Mouse (Mus musculus) forebrain, embryonic 16.5 days (tissue): ENCODE measurements around the gene Cd6. TPM values are rescaled to one million over a fixed set of nuclear protein-coding genes. Genes with fewer than 3 reads are reported as not detected.

Experiments used
- ATAC-seq: fragments of 200-750 bp; cut with Nextera tagmentation; 2 replicates; pipeline ENCODE4 v1.8.0; 2017; ENCODE audit warnings: mild to moderate bottlenecking, moderate library complexity
- H3K27ac ChIP-seq: fragments of 300-500 bp; sonication (generic); 2 replicates; pipeline ENCODE4 v1.5.1; 2014; ENCODE audit warnings: low read length, control low read depth
- H3K27me3 ChIP-seq: fragments of 300-500 bp; sonication (generic); replicated peaks from 2 replicates; pipeline ENCODE4 v1.6.1; 2014; ENCODE audit warnings: low read length; ENCODE audit not compliant: control insufficient read depth, insufficient read depth
- H3K36me3 ChIP-seq: fragments of 300-500 bp; sonication (generic); 2 replicates; pipeline ENCODE4 v1.6.1; 2014; ENCODE audit not compliant: control insufficient read depth, insufficient read depth
- H3K4me1 ChIP-seq: fragments of 300-500 bp; sonication (generic); replicated peaks from 2 replicates; pipeline ENCODE4 v1.6.1; 2014; ENCODE audit warnings: low read length; ENCODE audit not compliant: control insufficient read depth, insufficient read depth
- H3K4me2 ChIP-seq: fragments of 300-500 bp; sonication (generic); 2 replicates; pipeline ENCODE4 v1.6.1; 2014; ENCODE audit warnings: mild to moderate bottlenecking, low read length, control low read depth
- H3K4me3 ChIP-seq: fragments of 300-500 bp; sonication (generic); replicated peaks from 2 replicates; pipeline ENCODE4 v1.5.1; 2014; ENCODE audit warnings: mild to moderate bottlenecking, low read length, control low read depth
- H3K9ac ChIP-seq: fragments of 300-500 bp; sonication (generic); replicated peaks from 2 replicates; pipeline ENCODE4 v1.6.1; 2014; ENCODE audit warnings: low read depth, low read length, control low read depth
- H3K9me3 ChIP-seq: fragments of 300-500 bp; sonication (generic); 2 replicates; pipeline ENCODE4 v1.6.1; 2016; ENCODE audit warnings: low read length; ENCODE audit not compliant: control insufficient read depth
- WGBS: fragments of 180-500 bp; shearing (Covaris S2); extraction: QIAGEN DNeasy Blood & Tissue Kit; methylation state at CpG from one replicate; pipeline ENCODE4 v1.1.7; 2014; 5-methylcytosine and 5-hydroxymethylcytosine counted together
- polyA plus RNA-seq: library from polyadenylated mRNA; unstranded; fragments of >200 nt; fragmentation: Nextera tagmentation; extraction: Ambion mirVana; gene quantifications from 2 replicates; pipeline ENCODE4 v1.2.1, GENCODE M21; 2015

Cd6 gene
- polyA plus RNA-seq, 1 experiment from 2014 or later, result not detected

DNA sequence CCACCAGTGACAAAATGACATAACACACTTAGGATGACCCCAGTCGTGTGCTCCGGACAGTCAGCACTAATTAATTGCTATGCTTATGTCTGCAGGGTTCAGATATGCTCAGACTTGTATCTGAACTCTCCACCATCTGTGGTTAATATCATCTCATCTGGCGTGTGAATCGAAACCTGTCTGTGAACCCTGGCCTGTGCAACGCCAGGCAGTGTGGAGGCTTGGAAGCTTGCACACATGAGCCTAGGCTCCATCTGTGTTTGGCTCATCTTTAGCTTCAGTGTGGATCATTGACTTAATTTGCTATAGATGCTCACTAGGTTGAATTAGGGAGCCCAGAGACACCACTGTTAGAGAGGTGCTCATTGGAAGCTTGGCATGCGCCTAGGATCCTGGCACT is 67.4 kb downstream of the Cd6 start:
- no peaks in the 10 kb centered on the region for H3K9me3 ChIP-seq
- WGBS, result 82% methylated on average over 6 of the region's 6 CpGs
- H3K9ac ChIP-seq, result no peak overlapping the region
- ATAC-seq, result no peak
- no peaks in the 10 kb centered on the region for H3K4me1 ChIP-seq
- H3K4me3 ChIP-seq, result no peak overlapping the region
- H3K27ac ChIP-seq, result no peak overlapping the region
- no peak overlapping the region for H3K4me2 ChIP-seq
- no peaks in the 10 kb centered on the region for H3K27me3 ChIP-seq
- no peaks in the 10 kb centered on the region for H3K36me3 ChIP-seq

DNA sequence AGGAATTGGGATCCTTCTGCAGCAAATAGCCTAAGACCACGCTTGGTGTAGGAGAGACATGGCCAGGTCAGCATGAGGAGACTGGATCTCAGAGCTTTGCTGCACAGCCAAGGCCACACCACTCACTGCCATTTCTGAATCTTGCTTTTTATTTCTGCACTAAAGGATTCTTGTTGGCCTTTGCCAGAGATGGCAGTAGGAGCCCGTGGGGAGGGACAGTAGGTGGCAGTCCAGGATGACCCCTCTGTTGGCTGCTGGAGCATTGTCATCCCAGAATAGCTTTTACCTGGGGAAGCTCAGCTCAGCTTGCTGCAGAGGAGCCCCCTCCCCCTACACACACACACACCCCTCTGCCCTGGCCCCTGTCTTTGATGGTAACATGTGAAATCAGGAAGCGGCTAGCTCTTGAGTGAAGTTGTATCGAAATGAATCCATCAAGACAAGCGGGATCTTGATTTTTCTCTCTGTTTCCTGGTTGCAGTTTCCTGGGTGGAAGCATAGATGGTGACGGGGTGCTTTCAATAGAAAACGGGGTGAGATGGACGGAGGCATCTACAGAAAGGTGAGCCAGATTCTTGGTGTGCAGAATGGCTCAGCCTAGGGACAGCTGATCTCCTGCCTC is 68.0 kb downstream of the Cd6 start:
- H3K27ac ChIP-seq, result no peak overlapping the region
- no peaks in the 10 kb centered on the region for H3K27me3 ChIP-seq
- H3K4me3 ChIP-seq, result no peak overlapping the region
- no peak for ATAC-seq
- no peaks in the 10 kb centered on the region for H3K4me1 ChIP-seq
- no peaks in the 10 kb centered on the region for H3K9me3 ChIP-seq
- H3K9ac ChIP-seq, result no peak overlapping the region
- no peaks in the 10 kb centered on the region for H3K36me3 ChIP-seq
- 87% methylated on average over 8 of the region's 8 CpGs for WGBS
- H3K4me2 ChIP-seq, result no peak overlapping the region

DNA sequence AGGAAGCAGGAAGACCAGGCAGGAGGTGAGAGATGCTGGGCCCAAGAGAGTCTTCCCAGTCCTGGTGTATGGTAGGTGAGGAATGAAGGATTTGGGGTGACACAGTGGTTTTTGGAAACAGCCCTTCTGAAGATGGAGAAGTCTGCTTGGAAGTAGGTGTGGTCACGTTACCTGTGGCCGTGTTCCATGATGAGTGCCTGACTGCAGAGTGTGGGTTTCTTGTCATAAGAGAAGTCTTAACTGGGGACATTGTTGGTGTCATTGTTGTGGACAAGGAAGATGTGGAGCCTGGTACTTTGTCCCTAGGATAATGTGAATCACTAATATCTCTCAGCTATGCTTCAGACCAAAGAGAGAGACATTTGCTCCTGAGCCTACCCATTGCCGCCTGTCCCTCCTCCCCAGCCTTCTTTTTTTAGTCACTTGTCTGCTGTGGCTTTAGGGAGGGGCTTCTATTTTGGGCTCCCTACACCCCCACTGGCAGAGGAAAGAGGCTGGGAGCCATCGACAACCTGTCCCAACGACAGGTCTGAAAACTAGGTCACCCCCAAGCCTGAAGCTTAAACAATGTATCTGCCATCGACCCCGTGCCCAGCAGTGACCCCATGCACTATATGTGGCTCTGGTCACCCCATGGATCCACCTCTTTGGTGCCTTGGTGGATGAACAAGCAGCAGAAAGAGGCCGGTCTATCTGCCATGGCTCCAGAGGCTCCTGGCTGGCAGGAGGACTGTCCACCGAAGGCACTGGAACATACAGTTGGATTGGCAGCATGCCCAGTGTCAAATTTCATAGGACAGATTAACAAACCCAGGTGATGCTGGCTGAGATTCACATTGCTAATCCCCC is 69.7 kb downstream of the Cd6 start:
- WGBS, result 77% methylated on average over 9 of the region's 9 CpGs
- no peak overlapping the region for H3K4me3 ChIP-seq
- no peaks in the 10 kb centered on the region for H3K9me3 ChIP-seq
- H3K4me2 ChIP-seq, result no peak overlapping the region
- H3K36me3 ChIP-seq, result no peaks in the 10 kb centered on the region
- H3K27me3 ChIP-seq, result no peaks in the 10 kb centered on the region
- no peaks in the 10 kb centered on the region for H3K4me1 ChIP-seq
- H3K27ac ChIP-seq, result no peak overlapping the region
- no peak overlapping the region for H3K9ac ChIP-seq
- ATAC-seq, result no peak

DNA sequence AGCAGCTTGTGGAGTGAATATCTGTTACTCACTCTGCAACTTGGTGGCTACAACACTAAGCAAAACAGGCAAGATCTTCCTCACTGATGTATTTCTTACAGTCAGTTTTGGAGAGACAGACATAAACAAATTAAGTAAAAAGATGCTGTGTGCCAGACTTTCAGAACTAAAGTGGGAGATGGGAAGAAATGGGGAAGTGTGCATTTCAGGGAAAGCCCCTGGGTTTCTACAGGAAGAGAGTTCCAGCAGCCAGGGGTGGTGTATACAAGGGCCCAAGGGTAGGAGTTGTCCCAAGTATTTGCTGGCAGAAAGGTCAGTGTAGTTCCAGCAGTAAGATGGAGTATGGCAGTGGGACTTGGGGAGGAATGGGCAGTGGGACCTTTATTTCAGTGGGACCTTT is 70.3 kb downstream of the Cd6 start:
- H3K4me2 ChIP-seq, result no peak overlapping the region

DNA sequence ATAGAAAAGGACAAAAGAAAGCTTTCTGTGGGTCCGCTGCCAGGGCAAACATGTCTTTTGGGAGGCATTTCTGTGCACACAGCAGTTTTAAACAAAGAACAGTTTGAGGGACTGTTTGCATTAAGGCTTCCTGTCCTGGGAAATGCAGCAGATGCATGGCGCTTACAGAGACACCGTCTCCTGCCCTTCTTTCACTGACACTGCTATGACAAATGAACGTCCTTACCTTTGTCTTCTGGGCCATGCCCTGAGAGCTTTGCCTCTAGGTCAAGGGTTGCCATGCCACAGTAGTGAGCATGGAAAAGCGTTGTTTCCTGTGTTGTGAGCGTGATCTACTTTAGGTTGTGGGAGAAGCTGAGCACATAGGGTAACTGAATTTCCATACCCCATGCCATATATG is 71.2 kb downstream of the Cd6 start:
- Histone ChIP-seq H3K36me3 (no peaks in the 10 kb centered on the region), H3K9ac (no peak overlapping the region), H3K4me3 (no peak overlapping the region), H3K27ac (no peak overlapping the region), H3K9me3 (no peaks in the 10 kb centered on the region), H3K4me1 (no peaks in the 10 kb centered on the region), H3K27me3 (no peaks in the 10 kb centered on the region), H3K4me2 (no peak overlapping the region)
- 71% methylated on average over 6 of the region's 6 CpGs for WGBS
- ATAC-seq, result no peak

More for the DNA sequence above, 70.3 kb downstream of the Cd6 start:
- H3K4me3 ChIP-seq, result no peak overlapping the region
- H3K27me3 ChIP-seq, result no peaks in the 10 kb centered on the region
- H3K27ac ChIP-seq, result no peak overlapping the region
- no peaks in the 10 kb centered on the region for H3K4me1 ChIP-seq
- H3K9me3 ChIP-seq, result no peaks in the 10 kb centered on the region
- no peak overlapping the region for H3K9ac ChIP-seq
- no peaks in the 10 kb centered on the region for H3K36me3 ChIP-seq
- ATAC-seq, result no peak

DNA sequence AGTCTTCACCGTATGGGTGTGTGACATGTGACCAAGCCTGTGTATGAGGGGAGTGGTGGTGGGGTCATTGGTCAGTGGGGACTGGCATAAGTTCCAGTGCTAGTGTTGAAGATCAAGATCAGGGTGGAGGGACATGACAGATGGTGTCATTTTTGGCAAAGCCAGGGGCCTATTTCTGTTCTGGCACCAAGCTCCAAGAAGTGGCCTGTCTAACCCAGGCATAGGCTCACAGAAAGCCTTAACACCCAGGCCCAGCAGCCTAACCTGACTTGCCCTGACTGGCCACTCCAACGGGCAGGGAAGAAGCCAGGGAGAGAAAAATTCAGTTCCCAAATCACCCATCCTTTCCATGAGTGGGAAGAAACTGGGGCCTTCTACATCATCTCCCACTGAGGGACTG is 72.3 kb downstream of the Cd6 start:
- ATAC-seq, result no peak
- H3K9ac ChIP-seq, result no peak overlapping the region
- 88% methylated on average over 2 of the region's 2 CpGs for WGBS
- H3K4me2 ChIP-seq, result no peak overlapping the region
- H3K4me3 ChIP-seq, result no peak overlapping the region
- H3K4me1 ChIP-seq, result no peaks in the 10 kb centered on the region
- H3K27me3 ChIP-seq, result no peaks in the 10 kb centered on the region
- H3K9me3 ChIP-seq, result no peaks in the 10 kb centered on the region
- H3K36me3 ChIP-seq, result no peaks in the 10 kb centered on the region
- no peak overlapping the region for H3K27ac ChIP-seq

DNA sequence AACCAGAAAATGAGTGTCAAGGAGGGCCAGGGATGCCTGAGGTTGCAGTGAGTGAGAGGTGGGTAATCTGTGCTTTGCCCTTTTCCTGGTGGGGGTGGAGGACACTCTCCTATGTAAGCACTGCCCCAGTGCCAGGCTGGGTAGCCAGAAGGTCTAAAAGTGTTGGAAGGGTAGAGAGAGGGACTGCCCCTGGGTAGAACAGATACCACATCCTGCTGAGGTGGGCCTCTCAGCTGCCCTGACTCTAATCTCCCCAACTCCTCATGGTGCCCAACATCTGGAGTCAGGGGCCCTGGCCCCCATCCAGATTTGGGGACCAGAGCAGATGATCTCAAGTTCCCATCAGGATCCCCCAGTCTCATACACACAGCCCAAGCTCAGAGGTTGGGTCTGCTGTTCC is 72.7 kb downstream of the Cd6 start:
- no peak overlapping the region for H3K4me3 ChIP-seq
- H3K27me3 ChIP-seq, result no peaks in the 10 kb centered on the region
- no peaks in the 10 kb centered on the region for H3K4me1 ChIP-seq
- no peaks in the 10 kb centered on the region for H3K36me3 ChIP-seq
- no peak overlapping the region for H3K9ac ChIP-seq
- H3K9me3 ChIP-seq, result no peaks in the 10 kb centered on the region
- no peak for ATAC-seq
- no peak overlapping the region for H3K27ac ChIP-seq
- no peak overlapping the region for H3K4me2 ChIP-seq

DNA sequence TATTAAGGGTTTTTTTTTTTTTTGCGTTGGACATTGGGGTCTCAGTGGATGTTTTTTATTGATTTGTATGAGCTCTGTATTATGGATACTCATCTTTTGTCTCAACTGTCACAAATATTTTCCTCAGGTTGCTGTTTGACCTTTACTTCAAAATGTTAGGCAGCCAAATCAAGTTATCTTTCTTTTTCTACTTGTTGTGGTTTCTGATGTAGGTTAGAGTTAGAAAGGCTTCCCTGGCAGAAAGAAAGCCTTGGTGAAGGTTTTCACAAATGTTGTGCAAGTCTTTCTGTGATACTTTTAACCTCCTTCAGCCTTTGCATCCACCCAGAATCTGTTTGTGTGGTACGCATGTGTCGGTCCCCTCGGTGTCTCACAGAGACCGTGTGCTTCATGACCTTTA is 77.2 kb downstream of the Cd6 start:
- Histone ChIP-seq H3K27me3 (no peaks in the 10 kb centered on the region), H3K27ac (no peak overlapping the region), H3K9ac (no peak overlapping the region), H3K9me3 (no peaks in the 10 kb centered on the region), H3K4me1 (no peaks in the 10 kb centered on the region), H3K4me2 (no peak overlapping the region), H3K4me3 (no peak overlapping the region), H3K36me3 (no peaks in the 10 kb centered on the region)
- no peak for ATAC-seq
- 87% methylated on average over 5 of the region's 5 CpGs for WGBS

DNA sequence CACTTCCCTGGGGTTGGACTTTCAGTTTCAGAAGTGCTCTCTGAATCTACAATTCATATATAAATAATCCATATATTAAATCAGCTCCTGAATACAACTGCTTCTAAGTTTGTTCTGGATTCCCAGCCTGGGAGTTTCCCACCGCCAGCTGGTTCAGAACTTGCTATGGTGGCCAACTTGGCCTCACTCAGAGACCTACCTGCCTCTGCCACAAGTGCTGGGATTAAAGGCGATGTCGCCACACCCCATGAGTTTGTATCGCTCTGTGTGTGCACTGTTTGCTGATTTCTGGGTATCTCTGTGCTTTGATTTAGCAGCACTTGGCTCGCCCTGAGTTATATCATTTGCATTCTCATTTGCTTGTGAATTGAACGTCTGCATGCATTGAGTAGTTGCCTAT is 77.8 kb downstream of the Cd6 start:
- no peaks in the 10 kb centered on the region for H3K9me3 ChIP-seq
- H3K27ac ChIP-seq, result no peak overlapping the region
- WGBS, result 83% methylated on average over 6 of the region's 6 CpGs
- no peak overlapping the region for H3K4me2 ChIP-seq
- H3K27me3 ChIP-seq, result no peaks in the 10 kb centered on the region
- H3K4me1 ChIP-seq, result no peaks in the 10 kb centered on the region
- H3K9ac ChIP-seq, result no peak overlapping the region
- no peaks in the 10 kb centered on the region for H3K36me3 ChIP-seq
- ATAC-seq, result no peak
- H3K4me3 ChIP-seq, result no peak overlapping the region
